Comparison of ENCODE assay signal across 8 mouse cellular contexts in genomic region chr11:94326961-94327411, GRCm38 (mm10). TPM values are rescaled to one million over a fixed set of nuclear protein-coding genes. Genes with fewer than 3 reads are reported as not detected.
DNase-seq lines count a peak whose midpoint lies in the region; ATAC-seq and TF ChIP-seq lines count a peak whose summit lies in the region.
"Had no signal": no experiment of that assay in that cellular context is flagged by ENCODE, and none has a peak within 500 bp of the region (broad histone marks: within the 10 kb centered on the region; RNA-seq: fewer than 3 reads in every experiment).

No protein-coding gene starts in this region.

- H3K9ac ChIP-seq in forebrain, embryonic 16.5 days (replicated peaks; ENCODE audit: low read depth, low read length), result peak overlapping the region; percentile 88
- peak overlapping the region; percentile 23 for H3K9ac ChIP-seq in midbrain, embryonic 16.5 days (ENCODE audit: low read depth, low read length)

- no peaks in the 10 kb centered on the region for H3K9me3 ChIP-seq in forebrain, embryonic 16.5 days (ENCODE audit: control insufficient read depth, low read length)
- H3K9me3 ChIP-seq in midbrain, embryonic 16.5 days (replicated peaks; ENCODE audit: control insufficient read depth, low read length, poor library complexity, severe bottlenecking), result no peaks in the 10 kb centered on the region

- DNase-seq in Muller cell, postnatal 12 days (ENCODE audit: inconsistent ontology term), result peak; percentile 85
- peak; percentile 81 for DNase-seq in cerebellum, adult 11-12 months
- DNase-seq in kidney, adult 2 months, result peak; percentile 63
- no peak for DNase-seq in frontal cortex, postnatal 10 days (ENCODE audit: low spot score in 2 of 2)
- DNase-seq in urinary bladder, adult 18-20 months (ENCODE audit: low spot score in 2 of 2), result no peak

- H3K4me3 ChIP-seq in forebrain, embryonic 16.5 days (replicated peaks; ENCODE audit: low read length), result peak overlapping the region; percentile 47
- peak overlapping the region; percentile 30; the same call in 1 of the 2 replicates for H3K4me3 ChIP-seq in kidney, adult 2 months (ENCODE audit: insufficient read depth, low read depth, low read length)
- H3K4me3 ChIP-seq in midbrain, embryonic 16.5 days (ENCODE audit: low read depth, low read length), result peak overlapping the region; percentile 85

- no peaks in the 10 kb centered on the region for H3K27me3 ChIP-seq in forebrain, embryonic 16.5 days (replicated peaks; ENCODE audit: control insufficient read depth, insufficient read depth, low read length)
- no peaks in the 10 kb centered on the region for H3K27me3 ChIP-seq in kidney, adult 2 months (replicated peaks; ENCODE audit: control insufficient read depth, insufficient read depth, low read length)
- H3K27me3 ChIP-seq in midbrain, embryonic 16.5 days (ENCODE audit: control insufficient read depth, insufficient read depth, low read depth, low read length), result no peaks in the 10 kb centered on the region

- H3K4me2 ChIP-seq in forebrain, embryonic 16.5 days (ENCODE audit: low read length), result peak overlapping the region; percentile 78
- peak overlapping the region; percentile 82 for H3K4me2 ChIP-seq in midbrain, embryonic 16.5 days (ENCODE audit: low read length)

- peak; percentile 72 for ATAC-seq in forebrain, embryonic 16.5 days
- ATAC-seq in midbrain, embryonic 16.5 days, result peak; percentile 79

- TF ChIP-seq POLR2A in kidney, adult 2 months (IDR thresholded peaks at IDR 0.05; ENCODE audit: low read depth, low read length), result no peak

- WGBS in forebrain, embryonic 16.5 days, result under 1% methylated on average over 10 of the region's 10 CpGs
- WGBS in kidney, adult 2 months, result 6% methylated on average over 10 of the region's 10 CpGs
- 3% methylated on average over 10 of the region's 10 CpGs for WGBS in midbrain, embryonic 16.5 days

- H3K27ac ChIP-seq in forebrain, embryonic 16.5 days (ENCODE audit: low read length), result peak overlapping the region; percentile 98
- peak overlapping the region; percentile 95 for H3K27ac ChIP-seq in kidney, adult 2 months (ENCODE audit: insufficient read depth, low read depth, low read length)
- peak overlapping the region; percentile 99 for H3K27ac ChIP-seq in midbrain, embryonic 16.5 days (ENCODE audit: low read length)

- TF ChIP-seq CTCF in kidney, adult 2 months (conservative IDR thresholded peaks at IDR 0.05; ENCODE audit: insufficient read depth, insufficient read length, low read depth, low read length), result no peak

- H3K4me1 ChIP-seq in forebrain, embryonic 16.5 days (replicated peaks; ENCODE audit: control insufficient read depth, insufficient read depth, low read length), result peaks cover 38% of the 10 kb centered on the region
- H3K4me1 ChIP-seq in kidney, adult 2 months (ENCODE audit: control insufficient read depth, insufficient read depth, low read length), result peaks cover 20% of the 10 kb centered on the region
- peaks cover 33% of the 10 kb centered on the region for H3K4me1 ChIP-seq in midbrain, embryonic 16.5 days (ENCODE audit: control insufficient read depth, insufficient read depth, low read length)

- no peaks in the 10 kb centered on the region for H3K36me3 ChIP-seq in forebrain, embryonic 16.5 days (ENCODE audit: control insufficient read depth, insufficient read depth)
- no peaks in the 10 kb centered on the region for H3K36me3 ChIP-seq in kidney, adult 2 months (ENCODE audit: control insufficient read depth, insufficient read depth, low read length)
- no peaks in the 10 kb centered on the region for H3K36me3 ChIP-seq in midbrain, embryonic 16.5 days (ENCODE audit: control insufficient read depth, insufficient read depth, low read length)

RNA-seq across cellular contexts. Expression of gene Ankrd40, which starts 0.8 kb away (rescaled TPM):
- 8.6 and 11.4 TPM in 2 replicates for polyA plus RNA-seq in forebrain, embryonic 16.5 days (2015; fragmentation: Nextera tagmentation; extraction: Ambion mirVana)
- 124 and 139 TPM in 2 replicates for polyA plus RNA-seq in kidney, adult 2 months (2012; rRNA removed)
- polyA plus RNA-seq in midbrain, embryonic 16.5 days (2015; fragmentation: Nextera tagmentation; extraction: Ambion mirVana), result 8.5 and 10.2 TPM in 2 replicates

RNA-seq across cellular contexts. Expression of gene Luc7l3, which starts 5.2 kb away (rescaled TPM):
- polyA plus RNA-seq in forebrain, embryonic 16.5 days (2015; fragmentation: Nextera tagmentation; extraction: Ambion mirVana), result 152 and 163 TPM in 2 replicates
- 6.6 and 8.5 TPM in 2 replicates for polyA plus RNA-seq in kidney, adult 2 months (2012; rRNA removed)
- polyA plus RNA-seq in midbrain, embryonic 16.5 days (2015; fragmentation: Nextera tagmentation; extraction: Ambion mirVana), result 142 and 159 TPM in 2 replicates

RNA-seq across cellular contexts. Expression of gene Gm21885, which starts 45.3 kb away (rescaled TPM):
- polyA plus RNA-seq in forebrain, embryonic 16.5 days (2015; fragmentation: Nextera tagmentation; extraction: Ambion mirVana), result 0.38 and 0.66 TPM in 2 replicates
- not detected in 2 replicates for polyA plus RNA-seq in kidney, adult 2 months (2012; rRNA removed)
- polyA plus RNA-seq in midbrain, embryonic 16.5 days (2015; fragmentation: Nextera tagmentation; extraction: Ambion mirVana), result 0.95 TPM in 1 of 2 replicates, not detected in the other
- polyA plus RNA-seq: erythroblast, embryonic 14.5 days had no signal

Comparison
In these comparisons a context has a peak if more than half of its experiments do, and no peak if none do; other contexts are left out.
1. DNase-seq: peak in Muller cell, postnatal 12 days (single experiment), cerebellum, adult 11-12 months (single experiment) and kidney, adult 2 months (single experiment); none in frontal cortex, postnatal 10 days (0 of 2) and urinary bladder, adult 18-20 months (0 of 2).
2. H3K4me3 ChIP-seq: peak in every context shown above with its lines; median percentile 85 in midbrain, embryonic 16.5 days; 47 in forebrain, embryonic 16.5 days; 30 in kidney, adult 2 months.
3. RNA of gene Ankrd40, which starts 0.8 kb away (polyA plus RNA-seq): 124 to 139 TPM in kidney, adult 2 months; 8.5 to 10.2 TPM in midbrain, embryonic 16.5 days and 8.6 to 11.4 TPM in forebrain, embryonic 16.5 days; every median in the first group is over 10 times any median in the second.
4. RNA of gene Luc7l3, which starts 5.2 kb away (polyA plus RNA-seq): 152 to 163 TPM in forebrain, embryonic 16.5 days and 142 to 159 TPM in midbrain, embryonic 16.5 days; 6.6 to 8.5 TPM in kidney, adult 2 months; every median in the first group is over 10 times any median in the second.
5. Peak in every context shown above with its lines, with median percentiles within 50 percentile points of each other: H3K27ac ChIP-seq.